Mouse (Mus musculus) midbrain, embryonic 14.5 days (tissue): Measurements from ENCODE around the gene Kcnk13. TPM values are rescaled to one million over a fixed set of nuclear protein-coding genes. Genes with fewer than 3 reads are reported as not detected.

Source experiments
- ATAC-seq: fragments of 200-750 bp; cut with Nextera tagmentation; 2 replicates; pipeline ENCODE4 v1.8.0; 2017; ENCODE audit warnings: moderate number of reproducible peaks, moderate library complexity; ENCODE audit not compliant: low FRiP score, low TSS enrichment
- DNase-seq: peaks from one replicate; pipeline ENCODE4 v3.0.0-alpha.2; 2015
- H3K27ac ChIP-seq: fragments of 300-500 bp; sonication (generic); replicated peaks from 2 replicates; pipeline ENCODE4 v1.5.1; 2014; ENCODE audit warnings: mild to moderate bottlenecking, low read depth, low read length, moderate library complexity
- H3K27me3 ChIP-seq: fragments of 300-500 bp; sonication (generic); 2 replicates; pipeline ENCODE4 v1.6.1; 2014; ENCODE audit warnings: low read length, control low read depth, mixed read lengths; ENCODE audit not compliant: control insufficient read depth, insufficient read depth
- H3K36me3 ChIP-seq: fragments of 300-500 bp; sonication (generic); 2 replicates; pipeline ENCODE4 v1.6.1; 2014; ENCODE audit warnings: low read length, control low read depth; ENCODE audit not compliant: control insufficient read depth, insufficient read depth
- H3K4me1 ChIP-seq: fragments of 300-500 bp; sonication (generic); 2 replicates; pipeline ENCODE4 v1.6.1; 2014; ENCODE audit warnings: mild to moderate bottlenecking, antibody characterized with exemption, low read length, control low read depth; ENCODE audit not compliant: control insufficient read depth, insufficient read depth
- H3K4me2 ChIP-seq: fragments of 300-500 bp; sonication (generic); 2 replicates; pipeline ENCODE4 v1.6.1; 2014; ENCODE audit warnings: mild to moderate bottlenecking, low read length, moderate library complexity
- H3K4me3 ChIP-seq: fragments of 300-500 bp; sonication (generic); replicated peaks from 2 replicates; pipeline ENCODE4 v1.5.1; 2014; ENCODE audit warnings: low read depth, low read length
- H3K9ac ChIP-seq: fragments of 300-500 bp; sonication (generic); replicated peaks from 2 replicates; pipeline ENCODE4 v1.6.1; 2014; ENCODE audit warnings: mild to moderate bottlenecking, low read length, moderate library complexity
- H3K9me3 ChIP-seq: fragments of 300-500 bp; sonication (generic); 2 replicates; pipeline ENCODE4 v1.6.1; 2016; ENCODE audit warnings: low read length, control low read depth, mixed read lengths; ENCODE audit not compliant: control insufficient read depth
- WGBS: fragments of 180-500 bp; shearing (Covaris S2); extraction: QIAGEN DNeasy Blood & Tissue Kit; methylation state at CpG from one replicate; pipeline ENCODE4 v1.1.7; 2014; 5-methylcytosine and 5-hydroxymethylcytosine counted together
- polyA plus RNA-seq: library from polyadenylated mRNA; unstranded; fragments of >200 nt; fragmentation: Nextera tagmentation; extraction: Ambion mirVana; gene quantifications from 2 replicates; pipeline ENCODE4 v1.2.1, GENCODE M21; 2014

The Kcnk13 gene
- 0.24 and 0.79 TPM in 2 replicates for polyA plus RNA-seq

DNA sequence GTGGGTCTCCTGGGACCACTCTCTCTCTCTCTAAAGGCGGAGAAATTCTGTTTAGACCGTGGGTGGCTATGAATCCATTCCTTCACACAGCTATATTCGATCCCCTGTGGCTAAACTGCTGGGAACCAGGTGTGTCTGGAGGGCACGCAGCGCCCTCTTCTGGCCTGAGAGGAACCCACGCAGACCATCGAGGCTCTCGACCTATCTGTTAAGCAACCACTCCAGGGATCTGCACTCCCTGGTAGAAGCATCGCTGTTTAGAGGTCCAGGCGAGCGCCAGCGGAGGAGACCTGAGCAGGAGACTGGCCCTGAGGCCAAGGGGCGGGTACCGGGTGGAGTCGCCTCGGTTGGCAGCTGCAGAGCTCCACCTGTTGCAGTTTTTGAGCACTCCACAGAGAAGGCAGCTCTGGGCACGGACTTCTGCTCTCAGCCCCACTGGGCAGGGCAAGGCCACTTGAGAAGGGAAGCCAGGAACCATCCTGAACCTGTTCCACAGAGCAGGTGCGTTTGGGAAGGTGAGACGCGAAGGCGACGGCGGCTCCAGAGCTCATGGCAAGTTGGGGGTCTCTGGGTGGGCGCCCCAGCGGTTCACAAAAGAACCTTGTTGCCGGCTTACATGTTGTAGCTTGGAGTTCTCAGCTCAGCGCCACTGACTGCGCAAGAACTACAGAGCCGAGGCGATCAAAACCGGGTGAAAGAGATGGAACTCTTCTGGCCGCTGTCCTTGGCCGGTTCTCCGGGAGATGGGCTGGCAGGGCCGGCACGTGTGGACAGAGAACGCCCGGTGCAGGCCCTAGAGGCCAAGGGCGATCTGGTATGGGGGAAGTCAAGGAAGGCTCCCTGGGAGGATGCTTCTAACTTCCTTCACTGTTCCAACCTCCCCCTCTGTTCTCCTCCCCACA, at the start of gene Kcnk13:
Kcnk13 (plus strand) TSS at position 199 of the 902 bp plus-strand sequence.
- peak within 1 kb of the TSS; percentile 52 for H3K4me3 ChIP-seq
- WGBS, result under 1% methylated on average over 39 of the region's 39 CpGs
- H3K27me3 ChIP-seq, result peaks cover 60% of the 10 kb centered on the region
- no peaks in the 10 kb centered on the region for H3K9me3 ChIP-seq
- DNase-seq, result peak; percentile 87
- H3K4me1 ChIP-seq, result peaks cover 17% of the 10 kb centered on the region
- H3K4me2 ChIP-seq, result peak within 1 kb of the TSS; percentile 95
- no peaks in the 10 kb centered on the region for H3K36me3 ChIP-seq
- peak within 1 kb of the TSS; percentile 54 for H3K9ac ChIP-seq
- ATAC-seq, result peak; percentile 56; the same call in 1 of the 2 replicates
- no peak within 1 kb of the TSS for H3K27ac ChIP-seq

DNA sequence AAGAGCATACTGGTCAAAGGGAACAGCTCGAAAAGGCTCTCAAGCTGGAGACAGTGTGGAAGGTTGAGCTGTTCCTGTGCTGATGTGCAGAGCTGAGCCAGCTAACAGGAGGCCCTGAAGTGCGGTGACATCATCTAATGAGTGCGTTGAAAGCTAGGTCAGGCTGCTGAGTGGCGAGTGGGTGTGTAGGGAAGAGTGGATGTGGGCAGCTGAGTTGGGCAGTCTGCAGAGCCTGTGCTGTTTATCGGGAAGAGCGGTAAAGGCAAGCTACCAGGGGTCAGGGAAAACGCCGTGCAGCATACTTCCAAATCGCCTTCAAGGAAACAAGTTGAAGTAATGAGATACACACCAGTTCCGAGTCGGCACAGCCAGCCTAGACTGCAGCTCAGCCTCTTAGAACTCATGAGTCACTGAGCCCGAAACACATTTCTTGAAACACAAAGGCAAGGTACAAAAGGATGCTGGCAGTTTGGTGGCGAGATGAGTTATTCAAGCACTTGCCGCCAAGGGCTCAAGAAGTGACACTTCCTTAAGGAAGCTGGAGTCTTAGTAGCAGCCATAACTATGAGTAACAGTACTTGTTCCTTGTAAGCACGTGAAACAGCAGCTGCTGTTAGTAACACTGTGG, 46.4 kb upstream of the Kcnk13 start:
- DNase-seq, result no peak
- ATAC-seq, result no peak
- Histone ChIP-seq H3K27ac (no peak overlapping the region), H3K4me1 (no peaks in the 10 kb centered on the region), H3K4me3 (no peak overlapping the region), H3K27me3 (no peaks in the 10 kb centered on the region), H3K9me3 (no peaks in the 10 kb centered on the region), H3K36me3 (peaks cover 65% of the 10 kb centered on the region), H3K9ac (no peak overlapping the region), H3K4me2 (no peak overlapping the region)
- 90% methylated on average over 15 of the region's 15 CpGs for WGBS

DNA sequence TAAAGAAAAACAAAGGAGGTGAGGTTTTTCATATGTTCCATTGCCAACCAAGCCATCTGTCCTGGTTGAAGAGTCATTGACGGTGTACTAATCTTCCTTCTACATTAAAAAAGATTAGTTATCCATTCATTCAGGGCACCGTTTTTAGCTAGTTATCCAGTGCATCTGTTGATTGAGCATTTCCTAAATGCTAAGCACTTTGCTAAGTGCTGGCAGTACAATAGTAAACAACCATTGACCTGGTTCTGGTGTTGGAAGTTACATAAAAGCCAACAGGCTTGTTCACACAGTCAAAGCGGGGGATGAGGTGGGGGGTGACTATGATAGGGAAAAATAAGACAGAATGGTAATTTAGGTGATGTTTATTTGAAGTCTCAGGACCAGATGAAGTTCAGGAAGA, 44.7 kb upstream of the Kcnk13 start:
- no peak overlapping the region for H3K4me3 ChIP-seq
- WGBS, result 93% methylated on average over 3 of the region's 3 CpGs
- no peak overlapping the region for H3K4me2 ChIP-seq
- peaks cover 13% of the 10 kb centered on the region for H3K4me1 ChIP-seq
- DNase-seq (no peak), ATAC-seq (no peak)
- H3K27ac ChIP-seq, result no peak overlapping the region
- no peak overlapping the region for H3K9ac ChIP-seq
- peaks cover 50% of the 10 kb centered on the region for H3K36me3 ChIP-seq
- H3K9me3 ChIP-seq, result no peaks in the 10 kb centered on the region
- no peaks in the 10 kb centered on the region for H3K27me3 ChIP-seq

DNA sequence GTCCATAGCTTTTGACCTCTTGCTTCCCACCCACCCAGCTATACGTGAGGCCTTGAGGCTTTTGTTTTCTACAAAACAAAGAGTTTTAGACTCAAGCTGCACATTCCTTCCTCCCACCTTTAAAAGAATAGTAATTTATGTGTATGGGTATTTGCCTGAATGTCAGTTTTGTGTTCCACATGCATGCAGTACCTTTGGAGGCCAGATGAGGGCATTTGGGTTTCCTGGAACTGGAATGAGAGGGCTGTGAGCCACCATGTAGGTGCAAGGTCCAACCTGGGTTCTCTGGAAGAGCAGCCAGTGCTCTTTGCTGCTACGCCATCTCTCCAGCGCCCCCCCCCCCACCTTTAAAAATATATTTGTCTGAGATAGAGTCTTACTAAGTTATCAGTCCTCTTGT, 43.3 kb upstream of the Kcnk13 start:
- H3K4me2 ChIP-seq, result no peak overlapping the region
- WGBS, result 80% methylated on average over 3 of the region's 3 CpGs
- no peaks in the 10 kb centered on the region for H3K9me3 ChIP-seq
- H3K36me3 ChIP-seq, result peaks cover 39% of the 10 kb centered on the region
- peaks cover 13% of the 10 kb centered on the region for H3K4me1 ChIP-seq
- no peak overlapping the region for H3K27ac ChIP-seq
- H3K9ac ChIP-seq, result no peak overlapping the region
- ATAC-seq (no peak), DNase-seq (peak; percentile 27)
- H3K4me3 ChIP-seq, result no peak overlapping the region
- H3K27me3 ChIP-seq, result no peaks in the 10 kb centered on the region

DNA sequence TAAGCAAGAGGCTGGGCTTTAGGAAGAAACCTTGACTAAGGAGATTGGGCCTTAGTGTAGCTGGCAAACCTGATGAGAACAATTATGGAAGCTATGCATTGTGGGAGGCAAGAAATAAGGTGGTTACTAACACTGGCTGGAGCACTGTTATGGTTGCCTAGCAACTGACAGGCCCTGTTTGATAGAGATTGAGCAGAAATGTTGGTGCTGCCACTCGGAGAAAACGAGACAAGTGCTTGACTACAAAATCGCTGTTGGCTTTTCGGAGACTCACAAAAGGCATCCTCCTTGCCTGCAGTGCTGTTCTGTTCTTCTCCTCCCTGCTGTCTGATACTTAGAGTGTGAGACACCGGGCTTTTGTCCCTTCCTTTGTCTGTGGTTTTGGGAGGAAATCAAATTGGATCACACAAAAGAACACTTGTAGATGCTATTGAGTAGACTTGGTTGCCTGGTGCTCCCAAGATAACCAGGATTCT, 41.1 kb upstream of the Kcnk13 start:
- 5% methylated on average over 5 of the region's 5 CpGs for WGBS
- Histone ChIP-seq H3K36me3 (peaks cover 30% of the 10 kb centered on the region), H3K27me3 (no peaks in the 10 kb centered on the region), H3K4me3 (no peak overlapping the region), H3K4me2 (no peak overlapping the region), H3K9me3 (no peaks in the 10 kb centered on the region), H3K9ac (no peak overlapping the region), H3K4me1 (peaks cover 13% of the 10 kb centered on the region), H3K27ac (peak overlapping the region; percentile 67)
- peak; percentile 81 for DNase-seq
- ATAC-seq, result peak; percentile 81

DNA sequence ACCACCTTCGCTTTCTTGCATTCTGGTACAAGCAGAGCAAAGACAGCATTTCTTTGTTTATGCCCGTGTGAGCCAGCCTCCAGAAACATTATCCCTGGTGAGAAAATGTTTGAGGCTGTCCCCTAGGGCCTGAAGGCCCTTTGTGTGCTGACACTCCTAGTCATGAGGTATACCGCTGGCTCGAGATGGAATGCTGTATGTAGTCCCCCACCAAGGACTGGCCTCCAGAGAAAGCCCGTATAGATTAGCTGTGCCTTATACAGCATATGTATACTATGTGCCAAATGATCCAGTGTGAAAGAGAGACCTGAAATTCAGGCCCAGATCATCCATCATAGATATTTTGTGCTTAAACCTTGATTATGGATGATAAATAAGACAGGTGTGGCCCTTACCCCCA, 40.6 kb upstream of the Kcnk13 start:
- Histone ChIP-seq H3K36me3 (peaks cover 24% of the 10 kb centered on the region), H3K4me1 (peaks cover 13% of the 10 kb centered on the region), H3K27me3 (no peaks in the 10 kb centered on the region), H3K27ac (peak overlapping the region; percentile 67), H3K4me3 (no peak overlapping the region), H3K9ac (no peak overlapping the region), H3K4me2 (no peak overlapping the region), H3K9me3 (no peaks in the 10 kb centered on the region)
- ATAC-seq (no peak), DNase-seq (no peak)
- WGBS, result 30% methylated on average over 5 of the region's 5 CpGs

DNA sequence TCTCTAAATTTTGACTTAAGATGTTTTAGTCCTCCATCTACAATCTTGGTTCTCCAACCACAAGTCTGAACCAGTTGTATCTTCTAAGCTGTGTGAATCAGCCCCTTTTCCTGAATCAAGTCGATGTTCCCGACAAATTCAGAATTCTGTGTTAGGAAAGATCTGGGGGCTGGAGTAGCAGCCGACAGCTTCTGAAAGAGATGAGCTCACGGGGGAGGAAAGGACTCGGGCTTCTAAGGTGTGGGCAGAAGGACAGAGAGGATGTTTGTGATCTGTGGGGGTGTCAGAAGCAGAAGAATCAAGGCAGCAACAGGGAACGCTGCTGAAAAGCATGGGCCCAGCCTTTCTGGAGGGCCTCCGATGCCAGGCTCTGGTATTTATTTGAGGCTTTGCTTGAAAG, 36.0 kb upstream of the Kcnk13 start:
- ATAC-seq (no peak), DNase-seq (no peak)
- Histone ChIP-seq H3K4me3 (no peak overlapping the region), H3K9ac (no peak overlapping the region), H3K4me1 (peaks cover 10% of the 10 kb centered on the region), H3K4me2 (no peak overlapping the region), H3K27me3 (no peaks in the 10 kb centered on the region), H3K9me3 (no peaks in the 10 kb centered on the region), H3K36me3 (peaks cover 28% of the 10 kb centered on the region), H3K27ac (no peak overlapping the region)
- whole genome bisulfite sequencing, result 90% methylated on average over 7 of the region's 7 CpGs

DNA sequence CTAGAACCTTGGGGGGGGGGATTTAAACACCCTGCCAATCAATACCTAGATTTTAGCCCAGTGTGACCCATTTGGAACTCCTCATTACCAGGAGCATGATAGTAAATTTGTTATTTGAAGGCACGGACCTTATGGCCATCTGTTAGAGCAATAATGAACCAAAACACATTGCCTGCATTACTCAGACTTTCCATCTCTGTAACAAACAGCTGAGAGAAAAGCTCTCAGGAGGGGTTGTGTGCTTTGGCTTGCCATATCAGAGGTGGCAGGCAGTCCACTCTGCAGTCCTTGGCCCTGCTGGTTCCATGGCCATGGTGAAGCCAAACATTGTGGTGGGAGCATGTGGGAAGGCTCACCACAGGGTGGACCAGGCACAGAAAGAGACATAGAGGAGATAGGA, 35.1 kb upstream of the Kcnk13 start:
- H3K9me3 ChIP-seq, result no peaks in the 10 kb centered on the region
- no peak overlapping the region for H3K9ac ChIP-seq
- H3K36me3 ChIP-seq, result peaks cover 28% of the 10 kb centered on the region
- peaks cover 2% of the 10 kb centered on the region; the same call in 1 of the 2 replicates for H3K4me1 ChIP-seq
- WGBS, result 95% methylated on average over 1 of the region's 1 CpGs
- H3K4me3 ChIP-seq, result no peak overlapping the region
- ATAC-seq (no peak), DNase-seq (no peak)
- H3K27me3 ChIP-seq, result no peaks in the 10 kb centered on the region
- no peak overlapping the region for H3K27ac ChIP-seq
- no peak overlapping the region for H3K4me2 ChIP-seq
